Mouse (Mus musculus): Measurements from ENCODE around the gene Mpzl2.

DNA sequence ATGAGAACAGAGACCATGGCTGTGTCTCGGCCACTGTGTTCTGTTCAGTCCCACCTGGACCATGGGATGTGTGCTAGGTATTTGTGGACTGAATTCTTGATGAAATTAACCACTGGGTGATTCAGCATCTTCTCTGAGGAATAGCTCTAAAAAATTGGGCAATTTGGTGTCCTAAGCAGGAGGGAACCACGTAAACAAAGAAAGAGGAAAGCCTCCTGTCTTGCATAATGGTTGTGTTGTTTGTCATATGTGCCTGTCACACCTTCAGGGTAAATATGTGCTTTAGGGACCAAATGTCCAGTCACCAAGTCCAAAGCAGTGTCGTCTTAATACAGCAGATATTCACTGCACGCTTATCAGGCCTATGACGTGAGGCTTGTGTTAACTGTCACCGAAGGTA lies 24.8 kb downstream of the Mpzl2 start:
- TF ChIP-seq POLR2A (IDR thresholded peaks at IDR 0.05; ENCODE audit: insufficient read depth, low read length) (no peak), CTCF (IDR thresholded peaks at IDR 0.05; ENCODE audit: low read depth, low read length) (no peak)
